Mouse (Mus musculus) ES-Bruce4 (cell line): ENCODE results near the gene Proser3. TPM values are rescaled to one million over a fixed set of nuclear protein-coding genes. Genes with fewer than 3 reads are reported as not detected.

Experiments
- H3K27ac ChIP-seq: 2 replicates; pipeline ENCODE4 v1.5.1; 2012; ENCODE audit warnings: low read length, inconsistent platforms; ENCODE audit not compliant: insufficient read depth
- H3K27me3 ChIP-seq: 2 replicates; pipeline ENCODE4 v1.6.1; 2012; ENCODE audit warnings: mild to moderate bottlenecking, low read length, inconsistent platforms; ENCODE audit not compliant: control insufficient read depth, poor library complexity, insufficient read depth, severe bottlenecking
- H3K36me3 ChIP-seq: 2 replicates; pipeline ENCODE4 v1.6.1; 2012; ENCODE audit warnings: inconsistent platforms, mild to moderate bottlenecking, low read length, moderate library complexity; ENCODE audit not compliant: control insufficient read depth, poor library complexity, insufficient read depth, severe bottlenecking
- H3K4me1 ChIP-seq: one replicate; pipeline ENCODE4 v1.8.1; 2011; ENCODE audit warnings: low read length; ENCODE audit not compliant: control insufficient read depth, insufficient read depth
- H3K4me3 ChIP-seq: 2 replicates; pipeline ENCODE4 v1.5.1; 2011; ENCODE audit warnings: low read depth, mild to moderate bottlenecking, low read length
- H3K9ac ChIP-seq: 2 replicates; pipeline ENCODE4 v1.6.1; 2012; ENCODE audit warnings: low read depth, mild to moderate bottlenecking, inconsistent platforms; ENCODE audit not compliant: poor library complexity, severe bottlenecking
- H3K9me3 ChIP-seq: replicated peaks from 2 replicates; pipeline ENCODE4 v1.6.1; 2012; ENCODE audit warnings: mild to moderate bottlenecking, low read length, inconsistent platforms; ENCODE audit not compliant: control insufficient read depth, poor library complexity, insufficient read depth, severe bottlenecking
- CTCF ChIP-seq: IDR thresholded peaks from one replicate; pipeline ENCODE4 v1.8.1; 2011; ENCODE audit warnings: low read depth, low read length
- EP300 ChIP-seq: IDR thresholded peaks from 2 replicates; pipeline ENCODE4 v1.6.1; 2011; ENCODE audit warnings: low read depth, low read length; ENCODE audit not compliant: insufficient read depth
- POLR2A ChIP-seq: IDR thresholded peaks from one replicate; pipeline ENCODE4 v1.8.1; 2011; ENCODE audit warnings: low read length; ENCODE audit not compliant: insufficient read depth
- polyA plus RNA-seq: library from polyadenylated mRNA; stranded (reverse); fragments of >200 nt; gene quantifications from 2 replicates; pipeline ENCODE4 v1.2.4, GENCODE M21; 2011; ENCODE audit warnings: low read depth; ENCODE audit not compliant: missing spikeins, insufficient read depth, insufficient read length

Proser3 gene
- polyA plus RNA-seq, 1 experiment, result 17.3 TPM

DNA sequence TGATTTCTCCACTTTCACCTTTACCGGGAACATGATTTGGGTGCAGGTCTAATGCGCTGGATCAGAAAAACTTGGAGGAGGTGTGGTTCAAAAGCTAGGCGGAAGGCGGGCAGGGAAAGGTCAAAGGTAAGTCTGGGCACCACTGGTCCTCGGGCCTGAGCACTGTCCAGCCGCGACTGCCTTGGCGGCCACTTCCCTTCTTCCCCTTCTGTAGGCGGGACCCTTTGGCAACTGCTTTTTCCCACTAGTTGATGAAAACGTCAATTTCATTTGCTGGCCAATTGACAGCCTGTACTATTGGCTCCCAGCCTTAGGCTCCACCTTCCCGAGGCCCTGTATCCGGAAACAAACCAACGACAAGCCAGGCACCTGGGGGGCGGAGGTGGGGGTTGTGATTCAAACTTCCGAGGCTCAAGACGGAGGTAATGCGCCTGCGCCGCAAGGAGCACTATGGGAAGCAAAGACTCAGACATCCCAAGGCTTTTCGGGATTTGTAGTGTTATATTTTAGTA, 7.4 kb upstream of the Proser3 start, which contains the start of gene Lin37:
TSS of gene Lin37 (minus strand) at position 396 of the 512 bp plus-strand sequence.
- Histone ChIP-seq H3K36me3 (peaks cover 16% of the 10 kb centered on the region), H3K4me3 (peak within 1 kb of the TSS; percentile 93), H3K9ac (peak within 1 kb of the TSS; percentile 74), H3K27ac (peak within 1 kb of the TSS; percentile 13; the same call in 1 of the 2 replicates), H3K9me3 (no peaks in the 10 kb centered on the region), H3K4me1 (peaks cover 3% of the 10 kb centered on the region), H3K27me3 (no peaks in the 10 kb centered on the region)
- TF ChIP-seq EP300 (no peak), POLR2A (peak; percentile 27)

GRCm38 (mm10) chr7:30558656-30559442, 6.8 kb upstream of the Proser3 start:
- H3K27me3 ChIP-seq, result no peaks in the 10 kb centered on the region
- peak overlapping the region; percentile 13; the same call in 1 of the 2 replicates for H3K27ac ChIP-seq
- peaks cover 16% of the 10 kb centered on the region for H3K36me3 ChIP-seq
- peak overlapping the region; percentile 74 for H3K9ac ChIP-seq
- peak overlapping the region; percentile 93 for H3K4me3 ChIP-seq
- H3K4me1 ChIP-seq, result peaks cover 3% of the 10 kb centered on the region
- no peaks in the 10 kb centered on the region for H3K9me3 ChIP-seq
- no peak for TF ChIP-seq EP300

DNA sequence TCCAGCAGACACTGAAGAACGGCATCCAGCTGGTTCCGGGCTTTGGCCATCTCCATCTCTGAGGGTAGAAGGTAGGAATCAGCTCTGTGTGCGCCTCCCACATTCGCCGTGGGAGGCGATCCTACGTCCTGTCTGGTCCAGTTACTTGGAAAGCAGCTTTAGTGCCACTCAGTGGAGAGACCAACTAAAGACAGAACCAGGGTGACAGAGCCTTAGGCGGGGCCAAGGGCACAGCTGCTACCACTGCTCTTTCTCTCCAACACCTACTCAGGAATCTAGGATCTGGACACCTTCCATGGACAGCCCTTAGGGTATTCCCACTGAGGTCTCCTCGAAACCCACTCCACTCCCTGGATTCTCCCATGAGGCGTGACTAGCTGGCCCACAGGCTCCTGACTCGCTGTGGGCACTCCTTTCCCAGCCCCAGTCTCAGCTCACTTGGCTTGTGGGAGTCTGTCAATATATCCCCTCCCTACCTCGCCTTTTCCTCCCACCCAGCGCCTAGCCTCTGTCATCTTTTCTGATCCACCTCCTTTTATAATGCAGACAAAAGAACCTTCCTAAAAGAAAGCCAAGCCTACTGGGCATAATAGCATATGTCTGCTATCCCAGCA, 5.9 kb upstream of the Proser3 start:
- Histone ChIP-seq H3K4me3 (no peak overlapping the region), H3K36me3 (peaks cover 16% of the 10 kb centered on the region), H3K9ac (0 out of 2 replicates have a peak overlapping the region, but pooled peaks have one; percentile 74), H3K27me3 (no peaks in the 10 kb centered on the region), H3K27ac (no peak overlapping the region), H3K4me1 (peaks cover 3% of the 10 kb centered on the region), H3K9me3 (no peaks in the 10 kb centered on the region)
- TF ChIP-seq POLR2A, result no peak
- no peak for TF ChIP-seq EP300
- TF ChIP-seq CTCF, result no peak

DNA sequence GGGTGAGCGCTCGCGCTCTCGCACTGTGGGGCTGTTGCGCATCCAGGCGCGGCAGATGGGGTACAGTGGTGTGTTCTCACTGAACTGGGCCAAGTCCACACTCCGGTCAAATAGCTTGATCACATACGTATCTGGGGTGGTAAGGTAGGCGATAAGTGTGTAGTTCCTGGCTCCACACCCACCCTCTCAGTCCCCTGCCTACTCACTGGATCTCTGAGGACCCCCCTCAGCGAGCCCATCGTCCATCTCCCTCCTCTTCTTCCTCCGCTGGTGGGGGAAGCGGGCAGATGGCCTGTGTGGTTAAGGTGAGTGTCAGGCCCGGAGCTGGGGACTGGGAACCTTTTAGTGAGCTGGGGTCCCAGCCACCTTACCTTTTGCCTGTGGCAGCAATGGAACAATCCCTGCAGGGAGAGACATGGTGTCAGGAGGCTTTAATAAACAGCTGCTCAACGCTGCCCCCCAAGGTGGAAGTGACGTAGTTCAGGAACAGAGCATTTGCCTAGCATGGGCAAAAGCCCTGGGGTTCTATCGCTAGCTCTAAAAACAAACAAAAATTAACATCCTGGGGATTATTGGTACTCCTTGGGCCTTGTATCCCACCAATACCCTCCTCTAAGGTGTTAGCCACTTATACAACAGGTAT, 4.9 kb upstream of the Proser3 start:
- no peak for TF ChIP-seq EP300
- TF ChIP-seq CTCF, result peak; percentile 14
- H3K4me1 ChIP-seq, result peaks cover 3% of the 10 kb centered on the region
- H3K27ac ChIP-seq, result no peak overlapping the region
- no peaks in the 10 kb centered on the region for H3K27me3 ChIP-seq
- no peak overlapping the region for H3K4me3 ChIP-seq
- peaks cover 16% of the 10 kb centered on the region for H3K36me3 ChIP-seq
- H3K9ac ChIP-seq, result no peak overlapping the region
- H3K9me3 ChIP-seq, result no peaks in the 10 kb centered on the region

- no peak overlapping the region for H3K27ac ChIP-seq
- no peaks in the 10 kb centered on the region for H3K27me3 ChIP-seq
- no peaks in the 10 kb centered on the region for H3K9me3 ChIP-seq
- H3K36me3 ChIP-seq, result peaks cover 16% of the 10 kb centered on the region
- TF ChIP-seq CTCF, result no peak
- TF ChIP-seq EP300, result no peak
- no peak for TF ChIP-seq POLR2A
- H3K4me1 ChIP-seq, result peaks cover 3% of the 10 kb centered on the region
- H3K9ac ChIP-seq, result peak overlapping the region; percentile 82; the same call in 1 of the 2 replicates
- H3K4me3 ChIP-seq, result no peak overlapping the region
Measured at GRCm38 (mm10) chr7:30553810-30554584, 1.9 kb upstream of the Proser3 start.
